Mouse (Mus musculus): Measurements from ENCODE around the gene Trpc7. TPM values are rescaled to one million over a fixed set of nuclear protein-coding genes. Genes with fewer than 3 reads are reported as not detected.

The Trpc7 gene
- polyA plus RNA-seq, 2 experiments, result not detected

- Histone ChIP-seq H3K4me2 (ENCODE audit: low read depth) (no peak overlapping the region), H3K9me3 (ENCODE audit: control insufficient read depth, low read length) (no peaks in the 10 kb centered on the region), H3K4me3 (ENCODE audit: insufficient read depth in 1 of 2, low read depth in 2 of 2, low read length in 2 of 2) (no peak overlapping the region), H3K27ac (no peak overlapping the region), H3K36me3 (replicated peaks; ENCODE audit: control insufficient read depth, insufficient read depth, low read depth) (no peaks in the 10 kb centered on the region), H3K27me3 (ENCODE audit: control insufficient read depth, insufficient read depth, low read length) (no peaks in the 10 kb centered on the region), H3K4me1 (replicated peaks; ENCODE audit: control insufficient read depth in 2 of 2, insufficient read depth in 2 of 2, low read length in 1 of 2) (no peaks in the 10 kb centered on the region), H3K9ac (replicated peaks) (no peak overlapping the region)
- no peak for DNase-seq (ENCODE audit: low read depth in 3 of 3, low spot score in 3 of 3)
- no peak for ATAC-seq (ENCODE audit: insufficient read depth)
- WGBS (ENCODE audit: insufficient replicate concordance), result 39% methylated on average over 1 of the region's 1 CpGs
- TF ChIP-seq EP300 (IDR thresholded peaks at IDR 0.05; ENCODE audit: low read depth), result no peak
- TF ChIP-seq CTCF (IDR thresholded peaks at IDR 0.05; ENCODE audit: low read depth), result no peak
Observed at GRCm38 (mm10) chr13:56782621-56783020, 113.2 kb downstream of the Trpc7 start.

GRCm38 (mm10) chr13:56781697-56782096 lies 114.1 kb downstream of the Trpc7 start:
- no peaks in the 10 kb centered on the region for H3K27me3 ChIP-seq (ENCODE audit: control insufficient read depth, insufficient read depth, low read length)
- ATAC-seq (ENCODE audit: insufficient read depth), result no peak
- no peak overlapping the region for H3K4me2 ChIP-seq (ENCODE audit: low read depth)
- DNase-seq (ENCODE audit: low read depth in 3 of 3, low spot score in 3 of 3), result no peak
- no peaks in the 10 kb centered on the region for H3K9me3 ChIP-seq (ENCODE audit: control insufficient read depth, low read length)
- H3K9ac ChIP-seq (replicated peaks), result no peak overlapping the region
- no peak overlapping the region for H3K4me3 ChIP-seq (ENCODE audit: insufficient read depth in 1 of 2, low read depth in 2 of 2, low read length in 2 of 2)
- 72% methylated on average over 3 of the region's 3 CpGs for WGBS (ENCODE audit: insufficient replicate concordance)
- TF ChIP-seq EP300 (IDR thresholded peaks at IDR 0.05; ENCODE audit: low read depth) (no peak), CTCF (IDR thresholded peaks at IDR 0.05; ENCODE audit: low read depth) (no peak)
- no peaks in the 10 kb centered on the region for H3K4me1 ChIP-seq (replicated peaks; ENCODE audit: control insufficient read depth in 2 of 2, insufficient read depth in 2 of 2, low read length in 1 of 2)
- H3K27ac ChIP-seq, result no peak overlapping the region
- no peaks in the 10 kb centered on the region for H3K36me3 ChIP-seq (replicated peaks; ENCODE audit: control insufficient read depth, insufficient read depth, low read depth)

- H3K27me3 ChIP-seq (ENCODE audit: control insufficient read depth, insufficient read depth, low read length), result no peaks in the 10 kb centered on the region
- no peak overlapping the region for H3K9ac ChIP-seq (replicated peaks)
- DNase-seq (ENCODE audit: low read depth in 3 of 3, low spot score in 3 of 3), result no peak
- no peaks in the 10 kb centered on the region for H3K9me3 ChIP-seq (ENCODE audit: control insufficient read depth, low read length)
- TF ChIP-seq EP300 (IDR thresholded peaks at IDR 0.05; ENCODE audit: low read depth) (no peak), CTCF (IDR thresholded peaks at IDR 0.05; ENCODE audit: low read depth) (no peak)
- H3K4me1 ChIP-seq (replicated peaks; ENCODE audit: control insufficient read depth in 2 of 2, insufficient read depth in 2 of 2, low read length in 1 of 2), result no peaks in the 10 kb centered on the region
- no peak for ATAC-seq (ENCODE audit: insufficient read depth)
- no peak overlapping the region for H3K4me3 ChIP-seq (ENCODE audit: insufficient read depth in 1 of 2, low read depth in 2 of 2, low read length in 2 of 2)
- H3K36me3 ChIP-seq (replicated peaks; ENCODE audit: control insufficient read depth, insufficient read depth, low read depth), result no peaks in the 10 kb centered on the region
- H3K4me2 ChIP-seq (ENCODE audit: low read depth), result no peak overlapping the region
- no peak overlapping the region for H3K27ac ChIP-seq
- 59% methylated on average over 13 of the region's 13 CpGs for WGBS (ENCODE audit: insufficient replicate concordance)
Observed at GRCm38 (mm10) chr13:56780746-56781469, 114.9 kb downstream of the Trpc7 start.

GRCm38 (mm10) chr13:56774304-56774703 lies 121.5 kb downstream of the Trpc7 start:
- Histone ChIP-seq H3K9me3 (ENCODE audit: control insufficient read depth, low read length) (no peaks in the 10 kb centered on the region), H3K27ac (no peak overlapping the region), H3K9ac (replicated peaks) (no peak overlapping the region), H3K27me3 (ENCODE audit: control insufficient read depth, insufficient read depth, low read length) (no peaks in the 10 kb centered on the region), H3K4me3 (ENCODE audit: insufficient read depth in 1 of 2, low read depth in 2 of 2, low read length in 2 of 2) (no peak overlapping the region), H3K4me1 (replicated peaks; ENCODE audit: control insufficient read depth in 2 of 2, insufficient read depth in 2 of 2, low read length in 1 of 2) (peaks cover 0 to 2% of the 10 kb centered on the region in 2 experiments; a peak in 1 of 4 replicates), H3K4me2 (ENCODE audit: low read depth) (no peak overlapping the region), H3K36me3 (replicated peaks; ENCODE audit: control insufficient read depth, insufficient read depth, low read depth) (no peaks in the 10 kb centered on the region)
- 16% methylated on average over 5 of the region's 5 CpGs for WGBS (ENCODE audit: insufficient replicate concordance)
- ATAC-seq (ENCODE audit: insufficient read depth) (no peak), DNase-seq (ENCODE audit: low read depth in 3 of 3, low spot score in 3 of 3) (no peak)
- TF ChIP-seq EP300 (IDR thresholded peaks at IDR 0.05; ENCODE audit: low read depth), result no peak
- TF ChIP-seq CTCF (IDR thresholded peaks at IDR 0.05; ENCODE audit: low read depth), result no peak

GRCm38 (mm10) chr13:56773262-56773870 lies 122.4 kb downstream of the Trpc7 start:
- Histone ChIP-seq H3K36me3 (replicated peaks; ENCODE audit: control insufficient read depth, insufficient read depth, low read depth) (no peaks in the 10 kb centered on the region), H3K4me3 (ENCODE audit: insufficient read depth in 1 of 2, low read depth in 2 of 2, low read length in 2 of 2) (no peak overlapping the region), H3K27ac (no peak overlapping the region), H3K27me3 (ENCODE audit: control insufficient read depth, insufficient read depth, low read length) (no peaks in the 10 kb centered on the region), H3K4me2 (ENCODE audit: low read depth) (no peak overlapping the region), H3K9me3 (ENCODE audit: control insufficient read depth, low read length) (no peaks in the 10 kb centered on the region), H3K4me1 (replicated peaks; ENCODE audit: control insufficient read depth in 2 of 2, insufficient read depth in 2 of 2, low read length in 1 of 2) (peaks cover 0 to 2% of the 10 kb centered on the region in 2 experiments; a peak in 1 of 4 replicates), H3K9ac (replicated peaks) (no peak overlapping the region)
- no peak for DNase-seq (ENCODE audit: low read depth in 3 of 3, low spot score in 3 of 3)
- 45% methylated on average over 14 of the region's 14 CpGs for whole genome bisulfite sequencing (ENCODE audit: insufficient replicate concordance)
- TF ChIP-seq EP300 (IDR thresholded peaks at IDR 0.05; ENCODE audit: low read depth), result no peak
- no peak for TF ChIP-seq CTCF (IDR thresholded peaks at IDR 0.05; ENCODE audit: low read depth)
- no peak for ATAC-seq (ENCODE audit: insufficient read depth)
